Mouse (Mus musculus) brain, embryonic 18.5 days (tissue): ENCODE data around the gene Robo1.

Experiments used
- DNase-seq: peaks from one replicate; pipeline ENCODE4 v3.0.0-alpha.2; 2012; ENCODE audit warnings: low read depth, low spot score

Robo1 gene

DNA sequence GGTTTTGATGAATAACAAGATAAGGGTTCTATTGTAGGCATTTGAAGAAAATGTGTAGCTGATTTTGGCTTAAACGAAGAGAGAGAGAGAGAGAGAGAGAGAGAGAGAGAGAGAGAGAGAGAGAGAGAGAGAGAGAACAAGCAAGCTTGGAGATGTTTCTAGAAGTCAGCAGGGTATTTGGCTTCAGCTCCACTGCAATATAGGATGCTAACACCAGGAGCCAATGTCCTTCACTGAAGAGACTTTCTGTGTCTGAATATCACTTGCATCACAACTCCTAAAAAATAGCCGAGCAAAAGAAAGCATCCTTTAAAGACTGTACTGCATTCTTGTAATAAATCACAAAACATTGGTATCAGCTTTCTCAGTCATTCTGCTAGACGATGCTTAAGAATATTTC, 503.8 kb downstream of the Robo1 start:
- DNase-seq = no peak

- DNase-seq = no peak
These were observed 520.3 kb downstream of the Robo1 start for GRCm38 (mm10) chr16:72828381-72828780.

DNA sequence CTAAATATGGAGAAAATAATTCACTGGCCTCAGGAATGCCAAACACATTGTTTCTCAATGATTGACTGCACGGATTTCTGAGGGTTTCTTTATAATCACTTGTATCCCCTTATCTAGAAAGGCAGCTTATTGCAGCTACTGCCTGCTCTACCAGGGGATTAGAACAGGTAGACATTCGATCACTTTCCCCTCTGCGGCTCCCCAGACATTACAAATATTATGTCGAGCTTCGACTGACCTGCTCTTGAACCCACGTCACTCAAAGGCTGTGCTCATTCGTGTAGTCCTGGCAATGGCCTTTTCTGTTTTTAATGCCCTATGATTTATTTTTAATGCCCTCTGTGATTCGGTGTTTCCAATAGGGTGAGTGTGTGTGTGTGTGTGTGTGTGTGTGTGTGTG, 521.4 kb downstream of the Robo1 start:
- no peak for DNase-seq

DNA sequence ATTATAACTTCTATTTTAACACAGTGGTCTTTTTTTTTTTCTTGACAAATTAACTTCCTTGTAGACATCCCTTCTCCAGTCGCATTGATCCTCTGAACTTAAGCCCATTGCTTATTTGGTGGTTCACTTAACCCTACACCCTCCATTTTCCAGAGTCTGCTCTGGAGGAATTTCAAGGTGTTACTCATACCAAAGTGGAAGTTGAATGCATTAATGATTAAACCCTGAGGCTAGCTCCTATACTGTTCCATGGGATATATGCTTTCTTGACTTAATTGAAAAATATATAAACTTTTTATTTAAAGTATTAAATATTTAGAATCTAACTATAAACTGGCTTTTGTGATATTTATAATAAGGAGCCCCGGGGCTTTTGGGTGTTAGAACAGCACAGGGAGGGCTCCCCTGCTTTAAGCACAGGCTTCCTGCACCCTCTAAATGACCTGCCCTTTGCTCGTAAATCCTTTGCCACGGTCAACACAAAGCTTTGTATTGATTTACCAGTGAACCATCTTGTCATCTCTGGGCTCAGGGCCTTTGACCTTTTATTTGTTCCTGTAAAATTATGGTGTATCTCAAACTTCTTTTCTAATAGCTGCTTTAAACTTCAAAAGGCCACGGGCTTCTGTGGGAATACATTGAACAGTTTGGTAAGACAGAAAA, 522.4 kb downstream of the Robo1 start:
- no peak for DNase-seq

- no peak for DNase-seq
These were observed 526.2 kb downstream of the Robo1 start for GRCm38 (mm10) chr16:72834266-72834665.

- DNase-seq = peak; percentile 16
These were observed 530.9 kb downstream of the Robo1 start for GRCm38 (mm10) chr16:72839031-72839430.

GRCm38 (mm10) chr16:72841066-72841465, 533.0 kb downstream of the Robo1 start:
- DNase-seq = no peak

GRCm38 (mm10) chr16:72854101-72854500, 546.0 kb downstream of the Robo1 start:
- peak; percentile 28 for DNase-seq

GRCm38 (mm10) chr16:72854809-72855503, 546.9 kb downstream of the Robo1 start:
- no peak for DNase-seq

GRCm38 (mm10) chr16:72861707-72862277, 553.7 kb downstream of the Robo1 start:
- peak; percentile 22 for DNase-seq

DNA sequence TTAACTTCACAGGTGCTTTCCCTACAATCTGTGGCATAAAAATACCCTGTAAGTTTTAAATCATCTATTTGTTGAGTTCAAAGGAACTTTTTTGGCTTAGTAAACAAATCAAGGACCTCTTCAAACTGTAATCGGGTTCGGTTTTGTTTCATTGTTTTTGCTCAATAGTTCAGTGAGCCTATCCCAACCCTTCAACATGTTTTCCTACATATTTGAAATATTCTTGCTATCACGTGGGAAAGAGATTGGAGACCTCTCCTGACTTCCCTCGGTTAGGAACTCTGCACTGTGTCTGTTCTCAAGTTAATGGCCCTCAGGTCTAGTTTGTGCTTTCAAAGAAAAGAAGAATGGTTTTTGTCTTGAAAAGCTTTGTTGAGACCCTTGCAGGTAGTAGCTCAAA, 557.9 kb downstream of the Robo1 start:
- no peak for DNase-seq

GRCm38 (mm10) chr16:72874934-72875732, 567.0 kb downstream of the Robo1 start:
- no peak for DNase-seq

DNA sequence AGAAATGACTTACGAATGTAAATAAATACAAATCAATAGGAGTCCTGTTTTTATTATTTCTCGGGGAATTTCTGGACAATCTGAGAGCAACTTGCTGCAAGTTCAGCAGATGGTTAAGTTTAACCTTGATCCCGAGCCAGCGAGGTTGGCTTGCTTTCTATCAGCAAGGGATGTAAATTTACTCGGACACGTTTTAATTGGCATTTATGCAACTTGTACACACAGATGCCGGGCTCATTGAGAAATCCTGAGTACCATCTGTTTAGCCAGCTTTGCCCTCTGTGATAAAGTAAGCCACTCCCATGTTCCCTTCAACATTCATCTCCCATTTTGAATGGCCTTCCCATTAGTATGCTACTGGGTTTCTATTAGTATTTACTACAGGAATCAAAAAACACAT, 580.0 kb downstream of the Robo1 start:
- DNase-seq = peak; percentile 63

- DNase-seq = no peak
These were observed 581.3 kb downstream of the Robo1 start for GRCm38 (mm10) chr16:72889401-72889800.

DNA sequence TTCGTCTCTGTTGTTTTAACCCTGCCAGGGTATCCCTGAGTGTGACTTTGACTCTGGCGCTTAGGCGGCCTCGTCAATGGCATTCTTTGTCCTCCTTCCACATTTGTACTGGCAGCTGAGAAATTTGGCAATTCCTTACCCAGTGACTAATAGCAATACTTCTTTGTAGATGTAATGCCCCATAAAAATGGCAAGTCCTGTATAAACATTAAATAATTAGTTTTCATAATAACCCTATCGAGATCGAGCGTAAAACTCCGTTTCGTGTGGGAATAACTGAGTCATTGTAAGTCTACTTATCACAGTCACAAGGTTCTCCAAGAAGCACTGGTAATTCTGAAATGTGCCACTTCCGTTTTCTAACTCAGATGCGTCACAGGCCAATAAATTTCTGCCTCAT, 589.0 kb downstream of the Robo1 start:
- no peak for DNase-seq

GRCm38 (mm10) chr16:72908895-72909294, 600.8 kb downstream of the Robo1 start:
- no peak for DNase-seq

DNA sequence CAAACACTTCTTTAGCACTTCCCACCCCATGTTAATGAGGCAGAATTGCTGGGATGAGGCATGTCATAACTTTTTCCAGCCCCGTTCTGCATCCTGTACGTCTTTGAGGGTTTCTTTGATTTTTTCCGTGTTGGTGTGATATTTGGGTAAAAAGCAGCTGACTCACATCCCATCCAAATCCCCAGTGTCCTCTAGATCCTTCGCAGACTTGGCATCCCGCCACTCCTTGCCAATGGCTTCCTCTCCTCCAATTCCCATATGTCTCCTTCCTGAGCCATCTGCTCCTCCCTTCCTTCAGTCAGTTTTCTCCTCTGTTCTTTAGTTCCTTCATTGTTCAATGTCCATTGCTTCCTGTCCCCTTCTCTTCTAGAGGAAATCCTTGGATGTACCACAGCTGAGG, 605.0 kb downstream of the Robo1 start:
- no peak for DNase-seq

DNA sequence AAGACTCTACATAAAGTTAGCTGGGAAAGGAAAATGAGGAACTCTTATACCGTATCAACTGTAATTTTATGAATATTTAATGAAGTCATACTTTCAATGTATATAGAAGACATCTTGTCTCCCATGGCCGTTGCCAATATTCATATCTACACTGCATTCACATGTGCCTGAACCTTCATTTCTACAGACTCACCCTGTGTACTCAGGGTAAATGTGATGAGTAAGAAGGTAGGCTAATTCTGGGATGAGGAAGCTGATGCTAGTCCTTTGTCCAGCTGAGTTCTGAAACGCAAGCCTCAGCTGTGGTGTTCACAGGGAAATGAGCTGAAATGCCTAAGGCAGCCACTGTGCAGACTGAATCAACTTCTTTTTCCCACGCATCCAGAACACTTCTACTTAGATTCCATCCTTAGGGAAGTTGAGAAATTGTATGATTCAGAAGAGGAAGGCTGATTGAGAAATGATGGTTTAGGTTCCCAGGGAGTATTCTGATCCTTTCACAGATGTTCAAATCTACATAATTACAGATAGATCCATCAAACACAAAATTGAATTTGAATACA, 606.0 kb downstream of the Robo1 start:
- DNase-seq = no peak

- DNase-seq = no peak
These were observed 611.9 kb downstream of the Robo1 start for GRCm38 (mm10) chr16:72920013-72920412.

DNA sequence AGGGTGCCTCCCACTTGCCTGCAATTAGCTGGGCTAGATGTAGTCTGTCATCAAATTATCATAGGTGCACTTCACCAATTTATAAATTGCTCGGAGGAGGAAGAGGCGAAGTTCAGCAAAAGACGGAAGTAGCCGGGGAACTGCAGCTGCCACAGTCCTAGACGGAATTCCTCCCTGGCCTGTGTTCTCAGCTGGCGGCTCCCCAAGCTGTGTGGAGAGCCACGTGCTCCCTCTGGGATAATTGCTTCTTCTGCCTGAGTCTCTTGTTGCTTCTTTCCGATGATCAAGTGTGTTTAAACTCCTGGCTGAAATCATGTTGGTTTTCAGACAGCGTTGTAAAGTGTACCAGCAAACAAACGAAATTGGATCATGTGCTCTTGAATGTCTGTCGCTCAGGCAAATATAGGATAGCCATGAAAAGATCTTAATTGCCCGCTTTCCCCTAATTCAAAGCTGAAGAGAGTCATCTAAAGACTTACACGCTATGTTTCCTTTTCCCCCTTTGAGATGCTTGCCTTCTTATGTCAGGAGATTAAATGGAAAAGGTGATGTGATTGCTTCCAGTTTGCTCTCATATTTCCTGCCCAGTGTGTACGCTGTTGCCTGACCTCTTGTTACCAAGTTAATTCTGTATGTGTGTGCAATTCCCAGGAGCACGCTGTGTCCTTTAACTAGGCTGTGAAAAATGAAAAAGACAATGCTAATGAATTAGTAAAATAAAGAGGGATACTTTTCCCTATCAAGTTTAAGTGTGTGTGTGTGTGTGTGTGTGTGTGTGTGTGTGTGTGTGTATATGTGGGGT, 616.5 kb downstream of the Robo1 start:
- no peak for DNase-seq

DNA sequence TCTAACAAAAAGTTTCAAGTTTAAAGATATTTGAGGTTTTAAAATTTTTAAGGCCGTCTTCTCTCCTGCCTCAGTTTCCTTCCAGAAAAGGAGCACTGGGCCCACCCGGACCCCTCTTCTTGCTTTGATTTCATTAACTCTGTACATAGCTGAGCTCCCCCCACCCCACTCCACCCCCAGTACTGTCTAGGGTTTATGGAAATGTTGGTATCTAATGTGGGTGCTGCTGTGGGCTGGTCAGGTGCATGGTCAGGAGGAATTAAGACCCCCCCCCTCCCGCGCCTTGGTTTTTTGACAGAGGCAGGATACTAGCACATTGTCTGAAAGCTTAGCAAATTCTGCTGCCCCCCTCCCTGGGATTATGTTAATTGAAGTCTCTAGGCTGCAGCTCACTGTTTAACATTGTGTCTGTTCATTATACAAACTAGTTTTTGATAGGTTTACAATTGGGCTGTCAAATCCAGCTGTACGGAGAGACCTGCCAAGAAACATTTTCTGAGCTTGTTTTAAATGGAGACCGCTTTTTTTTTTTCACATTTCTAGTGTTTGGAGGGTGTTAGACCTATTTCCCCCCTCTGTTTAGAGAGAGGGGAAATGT, 620.5 kb downstream of the Robo1 start:
- DNase-seq = no peak
